Mouse (Mus musculus): ENCODE results near the gene Evl.
"Not testable (repeated sequence)": the region's sequence is repeated elsewhere in the genome, so short reads cannot be mapped to it uniquely, and the experiment has no call there.

The Evl gene

DNA sequence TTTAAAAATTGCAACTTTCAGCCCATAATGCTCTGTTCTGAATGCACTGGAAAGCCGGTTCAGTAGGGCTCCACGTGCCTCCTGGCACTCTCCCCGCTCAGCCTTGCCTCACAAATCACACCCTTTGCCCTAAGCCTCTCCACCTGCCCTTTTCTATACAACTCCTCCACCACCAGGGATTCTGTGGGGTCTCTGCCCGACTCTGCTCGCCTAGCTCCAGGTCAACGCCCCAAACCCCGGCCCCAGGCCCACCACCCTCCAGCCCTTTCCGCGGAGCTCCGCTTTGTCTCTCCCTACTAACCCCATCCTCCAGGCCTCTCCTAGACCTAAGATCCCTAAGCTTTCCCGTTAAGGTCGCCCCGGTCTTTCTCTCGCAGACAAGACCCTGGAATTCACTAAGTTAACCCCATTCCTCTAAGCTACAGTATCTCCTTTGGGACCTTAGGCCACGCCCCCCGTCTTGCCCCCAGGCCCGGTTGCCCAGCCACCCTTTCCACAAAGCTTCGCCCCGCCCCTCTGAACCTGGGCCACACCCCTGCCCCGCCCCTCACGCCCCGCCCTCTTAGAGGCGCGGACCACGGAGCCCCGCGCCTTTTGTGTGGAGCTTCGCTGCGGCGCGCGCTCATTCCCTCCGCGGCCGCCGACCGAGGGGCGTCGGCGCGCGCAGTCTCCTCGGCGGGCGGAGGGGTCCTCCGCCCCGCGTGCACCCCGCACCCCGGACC is at the start of gene Evl:
Gene Evl, plus strand, starts transcription at position 601 of the 722 bp plus-strand sequence.
- peak; percentile 63 to 74 for DNase-seq (ENCODE audit: low spot score in 2 of 2)

DNA sequence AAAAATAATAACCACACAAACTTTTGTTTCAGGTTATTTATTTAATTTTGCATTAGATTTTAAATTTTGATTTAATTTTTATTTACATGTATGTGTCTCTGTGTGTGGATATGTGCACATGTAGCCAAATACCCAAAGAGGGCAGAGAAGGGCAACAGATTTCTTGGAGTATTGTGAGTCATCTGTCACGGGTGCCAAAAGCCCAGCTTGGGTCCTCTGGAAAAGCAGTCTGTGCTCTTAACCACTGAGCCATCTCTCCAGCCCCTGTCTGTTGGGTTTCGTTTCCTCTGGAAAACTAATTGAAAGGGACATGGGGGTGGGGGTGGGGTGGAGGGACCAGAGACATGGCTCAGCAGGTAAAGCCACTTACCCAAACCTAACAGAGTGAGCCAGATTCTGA is 48.7 kb upstream of the Evl start:
- no peak for DNase-seq (ENCODE audit: low spot score in 2 of 2)

DNA sequence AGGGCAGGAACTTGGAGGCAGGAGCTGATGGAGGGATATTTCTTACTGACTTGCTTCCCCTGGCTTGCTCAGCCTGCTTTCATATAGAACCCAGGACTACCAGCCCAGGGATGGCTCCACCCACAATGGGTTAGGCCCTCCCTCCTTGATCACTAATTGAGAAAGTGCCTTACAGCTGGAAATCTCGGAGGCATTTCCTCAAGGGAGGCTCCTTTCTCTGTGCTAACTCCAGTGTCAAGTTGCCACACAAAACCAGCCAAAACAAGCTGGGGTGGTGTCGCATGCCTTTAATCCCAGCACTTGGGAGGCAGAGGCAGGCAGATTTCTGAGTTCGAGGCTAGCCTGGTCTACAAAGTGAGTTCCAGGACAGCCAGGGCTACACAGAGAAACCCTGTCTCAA is 47.5 kb upstream of the Evl start:
- DNase-seq (ENCODE audit: low spot score in 2 of 2): not testable (repeated sequence)

DNA sequence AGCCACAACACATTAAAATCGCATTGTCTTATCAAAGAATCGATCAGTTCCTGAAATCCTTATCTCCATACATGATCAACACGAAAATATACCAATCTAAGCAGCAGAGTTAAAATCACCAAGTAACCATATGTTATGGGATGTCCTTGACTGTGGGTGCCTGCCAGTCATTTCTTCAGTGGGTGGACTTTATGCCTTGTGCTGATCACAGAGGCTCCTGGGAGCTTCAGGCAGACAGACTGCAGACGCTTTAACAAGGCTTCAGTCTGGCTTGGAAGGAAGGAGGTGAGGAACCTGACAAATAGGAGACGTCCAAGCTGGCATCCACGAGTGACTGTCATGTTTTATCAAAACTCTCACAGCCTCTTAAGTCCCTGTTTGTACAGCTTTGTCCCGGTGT is 43.9 kb upstream of the Evl start:
- DNase-seq (ENCODE audit: low spot score in 2 of 2): no peak

DNA sequence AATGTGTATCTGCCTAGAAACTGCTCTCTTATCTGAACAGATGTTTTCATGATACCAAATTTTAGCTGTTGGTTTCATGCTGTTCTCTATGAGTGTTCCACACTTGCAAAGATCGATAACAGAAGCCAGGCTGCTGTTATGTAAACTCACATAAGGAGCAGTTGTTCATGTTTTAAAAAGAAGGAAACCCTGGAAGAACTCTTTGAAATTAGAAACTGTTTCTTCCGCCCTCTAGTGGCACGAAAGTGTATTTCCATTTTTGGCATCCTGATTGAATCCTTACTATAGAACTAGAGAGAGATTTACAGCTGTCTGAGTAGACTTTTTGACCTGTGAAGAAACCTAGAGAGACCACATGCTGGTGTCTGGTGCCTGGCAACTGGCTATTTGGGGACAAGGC is 43.5 kb upstream of the Evl start:
- no peak for DNase-seq (ENCODE audit: low spot score in 2 of 2)

DNA sequence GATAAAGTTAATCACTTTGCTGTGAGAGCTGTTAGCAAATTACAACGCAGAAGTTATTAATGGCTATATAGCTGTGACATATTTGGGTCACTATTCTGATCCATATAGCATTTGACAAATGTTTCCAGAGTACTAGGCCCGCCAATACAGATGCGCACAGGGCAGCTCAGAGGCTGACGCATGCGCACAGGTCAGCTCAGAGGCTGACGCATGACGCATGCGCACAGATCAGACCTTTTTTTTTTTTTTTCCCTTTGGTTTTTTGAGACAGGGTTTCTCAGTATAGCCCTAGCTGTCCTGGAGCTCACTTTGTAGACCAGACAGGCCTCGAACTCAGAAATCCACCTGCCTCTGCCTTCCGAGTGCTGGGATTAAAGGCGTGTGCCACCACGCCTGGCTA is 39.1 kb upstream of the Evl start:
- DNase-seq (ENCODE audit: low spot score in 2 of 2): no peak

DNA sequence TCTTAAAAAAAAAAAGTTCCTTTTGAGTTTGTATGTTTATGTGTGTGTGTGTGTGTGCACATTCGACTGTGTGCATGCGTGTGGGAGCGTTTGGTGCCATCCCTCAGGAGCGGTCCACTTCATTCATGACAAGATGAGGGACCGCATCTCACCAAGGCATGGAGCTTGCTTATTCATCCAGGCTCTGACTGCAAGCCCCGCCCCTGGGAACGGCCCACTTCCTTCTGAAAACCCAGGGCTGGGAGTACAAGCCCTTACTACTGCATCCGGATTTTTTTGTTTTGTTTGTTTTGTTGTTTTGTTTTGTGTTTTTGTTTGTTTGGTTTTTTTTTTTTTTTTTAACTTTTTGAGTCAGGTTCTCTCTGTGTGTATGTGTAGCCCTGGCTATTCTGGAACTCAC is 35.1 kb upstream of the Evl start:
- DNase-seq (ENCODE audit: low spot score in 2 of 2): no peak

DNA sequence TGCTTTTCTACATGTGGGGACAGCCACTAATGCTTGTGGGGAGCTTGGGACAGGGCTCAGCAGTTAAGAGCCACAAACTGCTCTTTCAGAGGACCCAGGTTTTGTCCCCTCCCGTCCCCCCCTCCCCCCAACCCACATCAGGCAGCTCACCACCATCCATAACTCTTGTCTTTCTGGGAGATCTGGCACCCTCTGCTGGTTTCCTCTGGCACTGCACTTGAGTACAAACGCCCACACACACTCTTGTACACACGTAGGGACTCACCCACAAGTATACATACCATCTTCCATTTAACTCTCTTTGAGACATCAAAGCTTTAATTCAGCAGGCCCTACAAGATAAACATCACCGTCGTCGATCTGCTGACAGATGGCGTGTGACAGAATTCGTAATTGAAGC is 25.3 kb upstream of the Evl start:
- DNase-seq (ENCODE audit: low spot score in 2 of 2): no peak

DNA sequence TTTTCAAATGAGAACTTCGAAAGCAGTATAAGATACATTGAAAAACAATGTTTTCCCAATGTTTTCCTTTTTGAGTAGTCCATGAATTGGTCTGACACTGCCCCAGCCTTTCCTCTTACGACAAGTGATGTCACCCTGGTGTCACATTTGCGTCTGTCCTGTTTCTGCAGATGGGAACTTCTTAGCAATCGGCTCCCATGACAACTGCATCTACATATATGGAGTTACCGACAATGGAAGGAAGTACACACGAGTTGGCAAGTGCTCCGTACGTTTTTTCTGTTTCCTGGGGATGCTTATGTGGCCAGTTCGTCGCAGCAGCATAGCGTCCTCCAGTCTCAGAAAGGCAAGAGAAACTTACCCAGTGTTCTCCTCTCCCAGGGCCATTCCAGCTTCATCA is 20.0 kb upstream of the Evl start:
- DNase-seq (ENCODE audit: low spot score in 2 of 2): no peak

DNA sequence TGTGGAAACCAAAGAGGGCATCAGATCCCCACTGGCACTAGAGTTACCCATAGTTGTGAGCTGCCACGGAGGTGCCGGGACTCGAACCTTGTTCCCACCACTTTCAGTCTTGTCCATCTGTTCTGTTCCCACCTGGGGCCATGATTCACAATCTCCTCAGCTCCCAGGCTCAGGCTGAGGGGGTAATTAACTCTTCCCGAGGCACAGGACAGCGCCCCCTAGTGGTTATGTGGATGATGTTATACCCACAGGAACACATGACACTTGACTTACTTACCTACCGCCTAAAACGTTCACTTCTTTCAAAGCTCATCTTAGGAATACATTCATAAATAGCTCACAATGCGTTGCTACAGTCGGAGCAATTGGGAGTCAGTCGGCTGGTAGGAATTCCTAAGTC is 18.1 kb upstream of the Evl start:
- no peak for DNase-seq (ENCODE audit: low spot score in 2 of 2)

DNA sequence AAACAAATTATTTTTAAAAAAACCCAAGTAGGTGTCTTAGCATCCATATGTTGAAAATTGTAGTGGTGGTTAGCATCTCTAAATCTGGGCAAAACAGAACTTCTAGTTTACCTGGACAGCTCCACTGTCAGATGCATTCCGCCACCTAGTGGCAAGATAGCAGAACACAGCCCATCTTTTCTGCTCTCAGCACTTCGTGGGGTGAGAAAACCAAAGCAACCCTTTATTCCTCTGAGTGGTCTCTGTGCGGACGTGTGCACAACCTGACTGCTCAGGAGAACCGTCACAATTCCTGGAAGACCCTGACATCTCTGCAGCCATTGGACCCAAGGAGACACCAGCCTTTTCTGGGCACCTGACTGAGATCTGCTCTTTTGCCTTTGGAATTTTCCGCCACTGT is 13.4 kb upstream of the Evl start:
- no peak for DNase-seq (ENCODE audit: low spot score in 2 of 2)

DNA sequence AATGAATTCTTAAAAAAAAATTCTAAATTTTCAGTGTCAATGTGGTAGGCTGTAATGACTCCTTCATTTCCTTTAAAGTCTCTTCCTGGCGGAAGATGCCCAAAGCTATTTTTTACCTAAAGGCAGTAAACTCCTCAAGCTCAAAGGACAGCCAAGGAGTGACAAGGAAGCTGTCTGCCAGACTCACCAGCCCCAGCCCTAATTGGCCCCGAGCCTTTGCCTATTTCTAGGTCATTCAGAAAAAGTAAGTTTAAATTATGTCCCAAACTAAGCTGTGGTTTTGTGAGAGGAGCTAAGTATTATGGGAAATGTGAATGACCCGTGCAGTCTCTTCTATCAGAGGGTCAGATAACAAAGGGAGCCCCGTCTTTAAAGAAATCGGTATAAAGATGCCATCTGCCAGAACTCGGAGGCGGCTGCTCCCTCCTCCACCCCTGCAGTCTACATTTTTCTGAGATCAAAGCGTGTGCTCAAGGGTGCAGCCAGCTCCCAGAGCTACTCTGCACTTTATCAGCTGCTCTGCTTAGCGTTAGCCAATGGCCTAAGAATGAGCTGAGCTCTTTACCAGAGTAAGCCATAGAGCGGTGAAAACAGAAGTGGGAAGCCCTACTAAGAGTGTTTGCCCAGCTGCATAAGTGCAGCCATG is 7.9 kb upstream of the Evl start:
- no peak for DNase-seq (ENCODE audit: low spot score in 2 of 2)

DNA sequence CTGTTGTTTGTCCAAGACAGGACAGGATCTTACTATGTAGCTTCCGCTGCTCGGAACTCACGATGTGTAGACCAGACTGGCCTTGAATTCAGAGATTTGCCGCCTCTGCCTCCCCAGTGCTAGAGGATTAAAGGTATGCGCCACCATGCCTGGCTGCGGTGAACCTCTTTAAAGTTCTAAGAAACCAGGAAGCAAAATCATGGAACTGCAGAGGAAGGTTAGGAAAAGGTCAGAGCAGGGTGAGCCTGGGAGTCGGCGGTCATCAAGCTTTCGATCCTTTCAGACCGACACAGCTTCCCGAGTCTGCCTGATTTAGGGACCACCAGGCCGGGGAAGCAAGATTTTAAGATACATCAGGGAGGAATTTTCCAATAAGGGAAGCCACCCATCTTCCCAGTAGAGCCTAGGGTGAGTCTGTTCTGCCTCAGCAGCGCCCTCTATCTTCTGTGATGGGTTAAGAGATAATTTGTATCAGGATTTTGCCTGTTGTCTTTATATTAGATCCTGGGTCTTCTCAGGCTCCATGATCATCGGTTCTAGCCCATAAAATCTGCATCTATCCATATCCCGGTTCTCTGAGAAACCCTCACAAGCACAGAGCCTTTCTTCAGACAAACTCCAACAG is 7.2 kb upstream of the Evl start:
- DNase-seq (ENCODE audit: low spot score in 2 of 2): no peak

DNA sequence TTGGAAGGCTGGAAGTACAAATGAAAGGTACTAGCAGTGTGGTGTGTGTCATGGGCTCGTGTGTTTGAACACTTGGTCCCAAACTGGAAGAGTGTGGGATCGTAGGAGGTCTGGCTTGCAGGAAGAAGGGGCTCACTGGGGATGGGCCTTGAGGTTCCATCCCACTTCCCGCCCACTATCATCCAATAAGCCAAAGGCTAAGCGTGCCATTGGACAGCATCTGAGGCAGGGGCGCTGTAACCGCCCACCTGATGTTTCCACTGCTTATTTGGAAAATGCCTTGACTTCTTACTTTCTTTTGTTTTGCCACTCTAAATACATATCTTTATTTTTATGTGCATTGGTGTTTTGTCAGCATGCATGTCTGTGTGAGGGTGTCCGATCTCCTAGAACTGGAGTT is 2.8 kb upstream of the Evl start:
- DNase-seq (ENCODE audit: low spot score in 2 of 2): no peak

DNA sequence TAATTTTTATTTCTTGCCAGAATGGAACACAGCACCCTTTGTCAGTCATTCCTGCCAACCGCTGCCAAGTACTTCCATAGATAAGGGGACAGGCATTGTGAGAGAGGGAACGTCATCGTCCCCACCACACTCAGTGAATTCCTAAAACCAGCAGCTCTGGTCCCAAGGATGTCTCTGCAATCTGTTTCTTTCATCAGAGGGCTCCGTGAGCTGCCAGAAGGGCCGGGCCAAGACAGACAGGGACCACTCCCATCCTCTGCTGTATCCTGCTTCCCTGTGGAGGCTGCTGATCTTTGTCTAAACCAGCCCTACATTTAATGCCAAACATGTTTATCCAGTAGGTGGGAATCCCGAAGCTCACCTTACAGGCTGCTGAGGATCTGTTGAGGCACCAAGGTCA is 1.4 kb upstream of the Evl start:
- no peak for DNase-seq (ENCODE audit: low spot score in 2 of 2)

DNA sequence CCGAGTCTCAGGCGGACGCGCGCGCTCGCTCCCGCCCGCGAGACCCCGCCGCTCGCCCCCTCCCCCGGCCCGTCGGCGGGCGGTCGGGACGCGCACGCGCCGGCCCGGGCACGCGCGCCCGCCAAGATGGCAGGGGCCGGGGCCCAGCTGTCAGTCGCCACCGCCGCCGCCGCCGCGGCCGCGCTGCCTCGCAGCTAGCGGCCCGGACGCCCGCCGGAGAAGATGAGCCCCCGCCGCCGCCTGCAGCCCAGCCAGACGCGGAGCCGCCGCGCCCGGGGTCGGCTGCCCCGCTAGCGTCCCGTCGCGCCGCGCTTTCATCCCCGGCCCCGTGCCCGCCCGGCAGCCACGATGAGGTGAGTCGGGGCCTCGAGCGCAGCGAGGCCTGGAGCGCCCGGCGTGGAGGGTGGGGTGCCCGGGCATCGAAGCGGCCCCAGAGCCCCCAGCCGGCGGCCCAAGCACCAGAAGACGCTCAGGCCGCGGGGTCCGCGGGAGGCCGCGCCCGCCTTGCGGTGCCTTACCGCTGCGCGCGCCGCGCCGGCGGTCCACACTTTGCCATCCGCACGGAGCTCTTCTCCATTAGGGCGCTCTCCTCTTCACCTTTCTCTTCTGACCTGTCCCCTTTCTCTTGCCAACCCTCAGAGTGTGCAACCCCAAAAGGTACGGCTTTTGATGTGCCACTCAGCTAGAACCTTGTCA is 489 bp downstream of the Evl start:
- DNase-seq (ENCODE audit: low spot score in 2 of 2): no peak

DNA sequence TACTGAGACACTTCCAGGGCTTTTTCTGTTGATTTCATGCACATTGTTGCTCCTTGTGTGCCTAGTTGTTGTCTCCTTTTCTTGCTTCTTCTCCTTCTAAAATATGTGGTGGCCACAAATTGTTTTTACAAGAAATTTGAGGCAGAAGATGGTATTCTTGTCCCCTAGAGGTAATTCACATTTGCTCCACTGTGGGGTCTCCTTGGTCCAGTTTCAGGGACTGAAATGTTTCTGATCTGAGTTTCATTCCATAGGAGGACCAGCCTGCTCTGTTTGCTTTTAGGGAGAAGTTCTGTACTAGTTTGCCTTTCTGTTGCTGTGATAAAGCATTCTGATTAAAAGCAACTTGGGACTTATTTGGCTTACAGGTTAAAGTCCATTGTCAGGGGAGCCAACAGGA is 3.7 kb downstream of the Evl start:
- no peak for DNase-seq (ENCODE audit: low spot score in 2 of 2)

DNA sequence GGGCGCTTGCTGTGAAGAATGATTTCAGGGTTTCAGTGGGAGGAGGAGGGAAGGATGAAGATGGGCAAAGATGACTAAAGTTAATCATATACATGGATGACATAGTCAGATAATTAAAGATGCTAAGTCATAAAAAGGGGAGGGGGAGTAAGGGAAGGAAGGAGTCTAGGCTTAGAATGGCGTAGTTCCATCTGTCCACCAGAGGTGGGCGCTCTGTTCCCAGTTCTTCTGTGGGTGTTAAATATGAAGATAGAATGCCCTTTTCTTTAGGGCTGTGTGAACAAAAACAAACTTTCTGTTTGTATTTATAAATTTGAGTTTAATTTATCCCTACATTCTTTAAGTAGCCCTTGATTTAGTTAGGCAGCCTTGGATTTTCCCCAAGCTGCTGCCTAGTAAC is 8.7 kb downstream of the Evl start:
- DNase-seq (ENCODE audit: low spot score in 2 of 2): no peak

DNA sequence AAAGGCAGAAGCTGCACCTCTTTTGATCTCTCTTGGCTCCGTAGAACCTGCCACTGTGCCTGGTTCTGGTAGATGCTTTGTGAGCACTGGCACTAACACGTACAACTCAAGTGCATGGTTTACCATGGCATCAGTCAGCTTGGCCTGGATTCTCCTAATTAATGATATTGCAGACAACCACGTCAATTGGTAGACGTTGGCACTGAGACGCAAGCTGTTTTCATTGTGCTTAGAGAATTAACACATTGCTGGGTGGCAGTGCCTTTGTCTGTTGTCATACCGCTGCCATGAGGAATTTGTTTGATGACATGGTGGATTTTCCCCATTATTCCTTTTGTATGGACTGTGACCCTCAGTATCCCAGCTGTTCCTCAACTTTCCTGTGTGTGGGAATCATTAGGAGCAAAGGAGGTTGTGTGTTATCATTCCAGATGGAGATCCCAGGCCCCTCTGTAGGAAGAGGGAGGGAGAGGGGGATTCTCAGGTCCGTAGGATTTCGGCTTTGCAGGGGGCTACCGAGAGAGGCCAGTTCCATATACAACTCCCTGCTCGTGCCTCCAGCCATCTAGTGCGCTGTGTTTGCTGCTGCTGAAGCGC is 10.5 kb downstream of the Evl start:
- no peak for DNase-seq (ENCODE audit: low spot score in 2 of 2)

DNA sequence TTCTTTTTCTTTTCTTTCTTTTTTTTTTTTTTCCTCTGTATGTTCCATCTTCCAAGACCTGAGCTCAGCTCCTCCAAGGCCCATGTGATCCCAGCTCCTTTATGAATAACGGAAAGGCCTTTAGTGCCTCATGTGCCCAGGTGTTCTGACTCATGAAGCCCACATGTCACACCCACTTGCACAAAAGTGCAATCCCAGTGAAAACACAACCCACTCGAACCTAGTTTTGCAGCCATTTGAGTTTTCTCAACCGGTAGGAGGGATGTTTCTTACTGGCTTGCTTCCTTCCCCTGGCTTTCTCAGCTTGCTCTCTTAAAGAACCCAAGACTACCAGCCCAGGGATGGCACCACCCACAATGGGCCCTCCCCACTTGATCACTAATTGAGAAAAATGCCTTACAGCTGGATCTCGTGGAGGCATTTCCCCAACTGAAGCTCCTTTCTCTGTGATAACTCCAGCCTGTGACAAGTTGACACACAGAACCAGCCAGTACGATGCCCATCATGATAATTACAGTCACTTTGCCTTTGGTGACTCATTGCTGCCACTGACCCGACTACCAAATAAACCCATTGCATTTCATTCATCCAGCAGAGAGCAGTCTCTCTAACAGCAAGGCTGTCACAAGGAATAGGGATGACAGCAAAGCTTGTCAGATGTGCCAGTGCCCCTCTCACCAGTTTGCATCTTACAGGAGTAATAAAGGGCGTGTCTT is 24.8 kb downstream of the Evl start:
- peak; percentile 54 to 79 for DNase-seq (ENCODE audit: low spot score in 2 of 2)

DNA sequence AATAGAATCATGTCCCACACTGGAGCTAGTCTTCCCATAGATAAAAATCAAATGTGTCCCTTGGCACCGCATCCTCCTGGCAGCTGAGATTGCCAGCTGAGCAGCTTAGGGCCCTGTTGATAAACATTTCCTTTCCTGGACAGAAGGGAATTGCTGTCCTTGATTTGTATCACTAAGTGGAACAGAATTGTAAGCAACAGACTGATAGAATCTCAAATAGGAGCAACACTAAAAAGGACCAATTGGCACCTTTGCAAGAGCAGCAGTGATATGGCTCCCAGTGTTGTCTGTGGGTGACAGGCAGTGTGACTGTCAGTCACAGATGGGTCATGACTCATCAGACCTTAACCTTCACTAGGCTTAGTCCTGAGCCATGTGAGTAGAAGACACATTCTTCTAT is 29.3 kb downstream of the Evl start:
- no peak for DNase-seq (ENCODE audit: low spot score in 2 of 2)

DNA sequence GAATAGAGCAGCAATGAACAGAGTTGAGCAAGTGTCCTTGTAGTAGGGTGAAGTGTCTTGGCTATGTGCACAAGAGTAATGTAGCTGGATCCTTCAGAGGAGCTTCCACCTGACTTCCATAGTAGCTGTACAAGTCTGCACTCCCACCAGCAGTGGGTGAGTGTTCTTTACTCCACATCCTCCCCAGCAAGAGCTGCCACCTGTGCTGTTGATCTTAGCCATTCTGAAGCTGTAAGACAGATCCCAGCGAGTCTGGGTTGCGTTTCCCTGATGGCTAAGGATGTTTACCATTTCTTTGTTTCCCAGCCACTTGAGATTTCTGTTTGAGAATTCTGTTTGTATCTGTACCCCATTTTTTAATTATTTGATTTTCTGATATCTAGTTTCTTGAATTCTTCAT is 35.6 kb downstream of the Evl start:
- DNase-seq (ENCODE audit: low spot score in 2 of 2): no peak

All from right cerebral cortex, postnatal 36 days (tissue).